Mouse (Mus musculus) liver, embryonic 14.5 days (tissue): Measurements from ENCODE around the gene Ggact. TPM values are rescaled to one million over a fixed set of nuclear protein-coding genes. Genes with fewer than 3 reads are reported as not detected.

Source experiments
- ATAC-seq: fragments of 200-750 bp; cut with Nextera tagmentation; 2 replicates; pipeline ENCODE4 v1.8.0; 2017; ENCODE audit warnings: moderate number of reproducible peaks, mild to moderate bottlenecking, moderate library complexity; ENCODE audit not compliant: insufficient read depth
- DNase-seq, 3 experiments: peaks; one replicate each; pipeline ENCODE4 v3.0.0-alpha.2; 2012 to 2013; ENCODE audit warnings: low read depth in 3 of 3, low spot score in 3 of 3
- H3K27ac ChIP-seq: fragments of 300-500 bp; sonication (generic); 2 replicates; pipeline ENCODE4 v1.5.1; 2014; ENCODE audit warnings: moderate library complexity, mild to moderate bottlenecking, control low read depth, inconsistent platforms
- H3K27me3 ChIP-seq: fragments of 300-500 bp; sonication (generic); 2 replicates; pipeline ENCODE4 v1.6.1; 2014; ENCODE audit warnings: mild to moderate bottlenecking, low read length, moderate library complexity; ENCODE audit not compliant: control insufficient read depth, insufficient read depth
- H3K36me3 ChIP-seq: fragments of 300-500 bp; sonication (generic); replicated peaks from 2 replicates; pipeline ENCODE4 v1.6.1; 2014; ENCODE audit warnings: low read depth; ENCODE audit not compliant: control insufficient read depth, insufficient read depth
- H3K4me1 ChIP-seq, 2 experiments: fragments of 200-500 bp in 1 of 2; fragments of 300-500 bp in 1 of 2; sonication (generic) in 1 of 2; replicated peaks; 2 replicates each; pipeline ENCODE4 v1.6.1; 2012 to 2014; ENCODE audit warnings: antibody characterized with exemption in 1 of 2, inconsistent platforms in 1 of 2, low read length in 1 of 2; ENCODE audit not compliant: control insufficient read depth in 2 of 2, insufficient read depth in 2 of 2
- H3K4me2 ChIP-seq: fragments of 300-500 bp; sonication (generic); 2 replicates; pipeline ENCODE4 v1.6.1; 2014; ENCODE audit warnings: low read depth, mild to moderate bottlenecking, control low read depth, moderate library complexity
- H3K4me3 ChIP-seq, 2 experiments: fragments of 200-500 bp in 1 of 2; fragments of 300-500 bp in 1 of 2; sonication (generic) in 1 of 2; 2 replicates each; pipeline ENCODE4 v1.5.1; 2012 to 2014; ENCODE audit warnings: low read depth in 2 of 2, low read length in 2 of 2, mild to moderate bottlenecking in 2 of 2, control low read depth in 1 of 2, inconsistent platforms in 1 of 2, moderate library complexity in 1 of 2; ENCODE audit not compliant: insufficient read depth in 1 of 2
- H3K9ac ChIP-seq: fragments of 300-500 bp; sonication (generic); replicated peaks from 2 replicates; pipeline ENCODE4 v1.6.1; 2014; ENCODE audit warnings: mild to moderate bottlenecking, control low read depth, moderate library complexity
- H3K9me3 ChIP-seq: fragments of 300-500 bp; sonication (generic); 2 replicates; pipeline ENCODE4 v1.6.1; 2016; ENCODE audit warnings: low read length, mixed read lengths; ENCODE audit not compliant: control insufficient read depth
- CTCF ChIP-seq: IDR thresholded peaks from 2 replicates; pipeline ENCODE4 v1.5.1; 2016; ENCODE audit warnings: antibody characterized with exemption, low read depth, control low read depth
- EP300 ChIP-seq: IDR thresholded peaks from 2 replicates; pipeline ENCODE4 v1.6.1; 2016; ENCODE audit warnings: antibody characterized with exemption, low read depth
- WGBS: fragments of 180-500 bp; shearing (Covaris S2); extraction: QIAGEN DNeasy Blood & Tissue Kit; methylation state at CpG from one replicate; pipeline ENCODE4 v1.1.7; 2014; ENCODE audit not compliant: insufficient replicate concordance; 5-methylcytosine and 5-hydroxymethylcytosine counted together
- polyA plus RNA-seq, 2 experiments: library from polyadenylated mRNA; depleted of rRNA in 1 of 2; stranded (reverse) in 1 of 2; unstranded in 1 of 2; fragments of >200 nt; fragmentation: Nextera tagmentation in 1 of 2; extraction: Ambion mirVana in 1 of 2; gene quantifications; 2 replicates each; pipeline versions ENCODE4 v1.2.1 to v1.2.3; 2012 to 2014

Gene Ggact
- polyA plus RNA-seq, 2 experiments, result 13.1 to 14.7 TPM

GRCm38 (mm10) chr14:122908075-122908474 lies 5.5 kb downstream of the Ggact start:
- 79% methylated on average over 4 of the region's 4 CpGs for whole genome bisulfite sequencing
- no peaks in the 10 kb centered on the region for H3K9me3 ChIP-seq
- no peak for ATAC-seq

GRCm38 (mm10) chr14:122905007-122905406 lies 8.6 kb downstream of the Ggact start:
- Histone ChIP-seq H3K4me1 (peaks cover 0 to 4% of the 10 kb centered on the region in 2 experiments; a peak in 2 of 4 replicates), H3K27ac (no peak overlapping the region), H3K4me3 (no peak overlapping the region), H3K9me3 (no peaks in the 10 kb centered on the region), H3K36me3 (no peaks in the 10 kb centered on the region), H3K9ac (no peak overlapping the region), H3K4me2 (no peak overlapping the region), H3K27me3 (no peaks in the 10 kb centered on the region)
- WGBS, result 62% methylated on average over 1 of the region's 1 CpGs
- DNase-seq, result no peak
- TF ChIP-seq CTCF (no peak), EP300 (no peak)
- no peak for ATAC-seq

More at GRCm38 (mm10) chr14:122908075-122908474, 5.5 kb downstream of the Ggact start:
- Histone ChIP-seq H3K4me3 (no peak overlapping the region), H3K4me2 (no peak overlapping the region), H3K27ac (no peak overlapping the region), H3K4me1 (peaks cover 0 to 6% of the 10 kb centered on the region in 2 experiments; a peak in 1 of 4 replicates), H3K36me3 (no peaks in the 10 kb centered on the region), H3K9ac (no peak overlapping the region), H3K27me3 (no peaks in the 10 kb centered on the region)
- no peak for DNase-seq
- TF ChIP-seq CTCF (no peak), EP300 (no peak)

GRCm38 (mm10) chr14:122903923-122904351 lies 9.6 kb downstream of the Ggact start:
- Histone ChIP-seq H3K4me3 (no peak overlapping the region), H3K4me1 (peaks cover 0 to 4% of the 10 kb centered on the region in 2 experiments; a peak in 2 of 4 replicates), H3K27me3 (no peaks in the 10 kb centered on the region), H3K27ac (no peak overlapping the region), H3K9ac (no peak overlapping the region), H3K4me2 (no peak overlapping the region), H3K36me3 (no peaks in the 10 kb centered on the region), H3K9me3 (no peaks in the 10 kb centered on the region)
- no peak for TF ChIP-seq EP300
- no peak for TF ChIP-seq CTCF
- ATAC-seq, result no peak
- 63% methylated on average over 2 of the region's 2 CpGs for WGBS
- DNase-seq, result no peak

GRCm38 (mm10) chr14:122902884-122903283 lies 10.7 kb downstream of the Ggact start:
- Histone ChIP-seq H3K36me3 (no peaks in the 10 kb centered on the region), H3K4me3 (no peak overlapping the region), H3K27me3 (no peaks in the 10 kb centered on the region), H3K9ac (no peak overlapping the region), H3K4me2 (no peak overlapping the region), H3K4me1 (peaks cover 0 to 4% of the 10 kb centered on the region in 2 experiments; a peak in 2 of 4 replicates), H3K9me3 (no peaks in the 10 kb centered on the region), H3K27ac (no peak overlapping the region)
- TF ChIP-seq EP300 (no peak), CTCF (peak; percentile 22; the same call in 1 of the 2 replicates)
- DNase-seq (no peak), ATAC-seq (peak; percentile 43; the same call in 1 of the 2 replicates)
- WGBS, result 87% methylated on average over 4 of the region's 4 CpGs

GRCm38 (mm10) chr14:122902136-122902535 lies 11.4 kb downstream of the Ggact start:
- Histone ChIP-seq H3K4me2 (no peak overlapping the region), H3K27me3 (no peaks in the 10 kb centered on the region), H3K36me3 (no peaks in the 10 kb centered on the region), H3K9ac (no peak overlapping the region), H3K4me1 (peaks cover 0 to 4% of the 10 kb centered on the region in 2 experiments; a peak in 2 of 4 replicates), H3K9me3 (no peaks in the 10 kb centered on the region), H3K27ac (no peak overlapping the region), H3K4me3 (no peak overlapping the region)
- TF ChIP-seq CTCF (no peak), EP300 (no peak)
- ATAC-seq (no peak), DNase-seq (no peak)
- WGBS, result 59% methylated on average over 2 of the region's 2 CpGs
